Comparison of ENCODE assay signal across 14 mouse cellular contexts in genomic region chr14:61611766-61612165, GRCm38 (mm10). TPM values are rescaled to one million over a fixed set of nuclear protein-coding genes. Genes with fewer than 3 reads are reported as not detected.
"Had no signal": no experiment of that assay in that cellular context is flagged by ENCODE, and none has a peak within 500 bp of the region (broad histone marks: within the 10 kb centered on the region; RNA-seq: fewer than 3 reads in every experiment).

No protein-coding gene starts in this region.

- H3K4me2 ChIP-seq: intestine, embryonic 15.5 days; liver, embryonic 13.5 days; lung, embryonic 15.5 days; midbrain, embryonic 11.5 days; midbrain, embryonic 15.5 days; neural tube, embryonic 12.5 days had no signal

- H3K9ac ChIP-seq: intestine, embryonic 15.5 days; liver, embryonic 13.5 days; liver, postnatal 0 days; lung, embryonic 15.5 days; midbrain, embryonic 15.5 days; neural tube, embryonic 12.5 days had no signal

- H3K27ac ChIP-seq: intestine, embryonic 15.5 days; limb, embryonic 10.5 days; liver, embryonic 13.5 days; lung, embryonic 15.5 days; macrophage; midbrain, embryonic 15.5 days; neural tube, embryonic 12.5 days; stomach, postnatal 0 days had no signal

- ATAC-seq: intestine, embryonic 15.5 days; liver, postnatal 0 days; midbrain, embryonic 15.5 days had no signal

- H3K9me3 ChIP-seq: intestine, embryonic 15.5 days; limb, embryonic 10.5 days; liver, embryonic 13.5 days; lung, embryonic 15.5 days; megakaryocyte, embryonic 14.5 days; midbrain, embryonic 15.5 days; neural tube, embryonic 12.5 days had no signal

- H3K27me3 ChIP-seq: intestine, embryonic 15.5 days; liver, embryonic 13.5 days; lung, embryonic 15.5 days; megakaryocyte, embryonic 14.5 days; midbrain, embryonic 15.5 days; neural tube, embryonic 12.5 days had no signal

- H3K4me1 ChIP-seq: intestine, embryonic 15.5 days; limb, embryonic 10.5 days; liver, embryonic 13.5 days; lung, embryonic 15.5 days; megakaryocyte, embryonic 14.5 days; midbrain, embryonic 15.5 days; neural tube, embryonic 12.5 days had no signal

- DNase-seq: liver, embryonic 13.5 days; liver, postnatal 0 days; lung, postnatal 14 days had no signal

- H3K4me3 ChIP-seq: intestine, embryonic 15.5 days; limb, embryonic 10.5 days; liver, embryonic 13.5 days; lung, embryonic 15.5 days; megakaryocyte, embryonic 14.5 days; midbrain, embryonic 15.5 days; neural tube, embryonic 12.5 days had no signal

- H3K36me3 ChIP-seq: intestine, embryonic 15.5 days had no signal

RNA-seq across cellular contexts. Expression of gene Kcnrg, which starts 4.5 kb away (rescaled TPM):
- total RNA-seq: monocyte, adult 5-6 weeks; neutrophil, adult 5-6 weeks had no signal
- polyA plus RNA-seq: macrophage had no signal
